Mouse (Mus musculus): Measurements from ENCODE around the gene Tmbim6. TPM values are rescaled to one million over a fixed set of nuclear protein-coding genes. Genes with fewer than 3 reads are reported as not detected.

The Tmbim6 gene
- polyA plus RNA-seq, 1 experiment = 479 TPM

DNA sequence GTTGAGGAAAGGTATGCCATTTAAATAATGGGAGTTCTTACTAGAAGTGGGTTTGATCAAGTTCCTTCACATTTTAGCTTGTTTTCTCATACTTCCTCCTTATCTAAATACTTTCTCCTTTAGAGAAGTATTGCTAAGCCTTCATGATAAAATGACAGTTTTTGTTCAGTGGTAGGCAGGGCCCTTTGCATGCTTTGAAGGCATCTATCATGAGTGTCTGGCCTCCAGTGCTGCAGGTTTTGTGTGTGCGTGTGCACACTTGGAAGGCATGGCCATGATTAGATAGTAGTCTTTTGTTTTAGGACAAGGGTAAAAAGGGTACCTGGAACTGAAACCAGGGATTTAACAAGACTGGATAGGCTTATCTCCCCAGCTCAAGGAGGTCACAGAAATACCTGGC, 3.8 kb downstream of the Tmbim6 start:
- Histone ChIP-seq H3K4me1 (ENCODE audit: control insufficient read depth, insufficient read depth, low read length) (peaks cover 17% of the 10 kb centered on the region), H3K4me3 (ENCODE audit: insufficient read depth, low read length) (no peak overlapping the region), H3K27ac (ENCODE audit: insufficient read depth, low read length) (no peak overlapping the region)
- TF ChIP-seq POLR2A (IDR thresholded peaks at IDR 0.05; ENCODE audit: low read depth, low read length) = no peak
- no peak for TF ChIP-seq CTCF (IDR thresholded peaks at IDR 0.05; ENCODE audit: borderline replicate concordance, insufficient read depth, low read length)

GRCm38 (mm10) chr15:99396875-99397274, 4.2 kb downstream of the Tmbim6 start:
- Histone ChIP-seq H3K4me1 (ENCODE audit: control insufficient read depth, insufficient read depth, low read length) (peaks cover 18% of the 10 kb centered on the region), H3K27ac (ENCODE audit: insufficient read depth, low read length) (no peak overlapping the region), H3K4me3 (ENCODE audit: insufficient read depth, low read length) (no peak overlapping the region)
- TF ChIP-seq POLR2A (IDR thresholded peaks at IDR 0.05; ENCODE audit: low read depth, low read length) = no peak
- no peak for TF ChIP-seq CTCF (IDR thresholded peaks at IDR 0.05; ENCODE audit: borderline replicate concordance, insufficient read depth, low read length)

GRCm38 (mm10) chr15:99397622-99398021, 4.9 kb downstream of the Tmbim6 start:
- Histone ChIP-seq H3K27ac (ENCODE audit: insufficient read depth, low read length) (no peak overlapping the region), H3K4me3 (ENCODE audit: insufficient read depth, low read length) (no peak overlapping the region), H3K4me1 (ENCODE audit: control insufficient read depth, insufficient read depth, low read length) (peaks cover 19% of the 10 kb centered on the region)
- no peak for TF ChIP-seq POLR2A (IDR thresholded peaks at IDR 0.05; ENCODE audit: low read depth, low read length)
- TF ChIP-seq CTCF (IDR thresholded peaks at IDR 0.05; ENCODE audit: borderline replicate concordance, insufficient read depth, low read length) = no peak

- TF ChIP-seq POLR2A (IDR thresholded peaks at IDR 0.05; ENCODE audit: low read depth, low read length) (no peak), CTCF (IDR thresholded peaks at IDR 0.05; ENCODE audit: borderline replicate concordance, insufficient read depth, low read length) (no peak)
- peak overlapping the region; percentile 27; the same call in 1 of the 2 replicates for H3K27ac ChIP-seq (ENCODE audit: insufficient read depth, low read length)
These were observed 7.0 kb downstream of the Tmbim6 start for GRCm38 (mm10) chr15:99399503-99400245.

DNA sequence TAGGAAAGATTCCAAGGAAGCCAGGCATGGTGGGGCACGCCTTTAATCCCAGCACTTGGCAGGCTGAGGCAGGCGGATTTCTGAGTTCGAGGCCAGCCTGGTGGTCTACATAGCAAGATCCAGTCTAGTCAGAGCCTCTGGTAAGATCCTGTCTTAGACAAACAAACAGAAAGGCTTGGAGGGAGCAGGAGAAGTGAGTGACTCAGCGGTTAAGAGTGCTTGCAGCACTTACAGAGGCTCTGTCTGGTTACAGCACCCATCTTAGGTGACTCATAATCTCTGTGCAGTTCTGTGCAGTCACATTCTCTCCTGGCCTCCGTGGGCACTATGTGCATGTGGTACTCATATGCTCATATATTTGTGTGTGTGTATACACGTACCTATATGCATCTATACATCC, 7.9 kb downstream of the Tmbim6 start:
- Histone ChIP-seq H3K27ac (ENCODE audit: insufficient read depth, low read length) (0 out of 2 replicates have a peak overlapping the region, but pooled peaks have one; percentile 27), H3K4me1 (ENCODE audit: control insufficient read depth, insufficient read depth, low read length) (peaks cover 17% of the 10 kb centered on the region)
- TF ChIP-seq CTCF (IDR thresholded peaks at IDR 0.05; ENCODE audit: borderline replicate concordance, insufficient read depth, low read length) (no peak), POLR2A (IDR thresholded peaks at IDR 0.05; ENCODE audit: low read depth, low read length) (no peak)

More at GRCm38 (mm10) chr15:99399503-99400245, 7.0 kb downstream of the Tmbim6 start:
- H3K4me3 ChIP-seq (ENCODE audit: insufficient read depth, low read length) = no peak overlapping the region
- H3K4me1 ChIP-seq (ENCODE audit: control insufficient read depth, insufficient read depth, low read length) = peaks cover 19% of the 10 kb centered on the region

GRCm38 (mm10) chr15:99403159-99403889, 10.6 kb downstream of the Tmbim6 start:
- H3K27ac ChIP-seq (ENCODE audit: insufficient read depth, low read length) = no peak overlapping the region
- no peak overlapping the region for H3K4me3 ChIP-seq (ENCODE audit: insufficient read depth, low read length)
- no peak for TF ChIP-seq CTCF (IDR thresholded peaks at IDR 0.05; ENCODE audit: borderline replicate concordance, insufficient read depth, low read length)
- TF ChIP-seq POLR2A (IDR thresholded peaks at IDR 0.05; ENCODE audit: low read depth, low read length) = no peak
- H3K4me1 ChIP-seq (ENCODE audit: control insufficient read depth, insufficient read depth, low read length) = peaks cover 9% of the 10 kb centered on the region

More for the DNA sequence above, 7.9 kb downstream of the Tmbim6 start:
- H3K4me3 ChIP-seq (ENCODE audit: insufficient read depth, low read length) = no peak overlapping the region

DNA sequence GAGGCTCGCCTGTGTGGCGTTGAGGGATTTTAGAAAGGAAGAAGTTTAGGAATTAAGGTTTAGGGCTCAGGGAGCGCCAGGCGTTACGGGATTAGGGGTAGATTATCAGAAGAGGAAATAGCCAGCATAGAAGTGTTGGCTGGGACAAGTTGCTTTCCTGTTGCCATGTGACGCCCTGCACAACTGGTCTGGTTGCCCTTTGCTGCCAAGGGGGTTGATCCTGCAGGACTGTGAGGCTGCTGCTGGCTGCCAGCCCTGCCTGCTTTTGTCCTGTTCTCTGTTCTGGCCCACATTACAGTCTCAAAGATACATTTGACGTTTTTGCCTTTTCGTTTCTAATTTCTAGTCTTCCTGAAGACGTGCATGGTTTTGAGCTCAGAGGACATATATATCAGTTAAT, 12.5 kb downstream of the Tmbim6 start:
- peaks cover 4% of the 10 kb centered on the region for H3K4me1 ChIP-seq (ENCODE audit: control insufficient read depth, insufficient read depth, low read length)
- H3K27ac ChIP-seq (ENCODE audit: insufficient read depth, low read length) = no peak overlapping the region
- no peak overlapping the region for H3K4me3 ChIP-seq (ENCODE audit: insufficient read depth, low read length)
- no peak for TF ChIP-seq CTCF (IDR thresholded peaks at IDR 0.05; ENCODE audit: borderline replicate concordance, insufficient read depth, low read length)
- no peak for TF ChIP-seq POLR2A (IDR thresholded peaks at IDR 0.05; ENCODE audit: low read depth, low read length)

DNA sequence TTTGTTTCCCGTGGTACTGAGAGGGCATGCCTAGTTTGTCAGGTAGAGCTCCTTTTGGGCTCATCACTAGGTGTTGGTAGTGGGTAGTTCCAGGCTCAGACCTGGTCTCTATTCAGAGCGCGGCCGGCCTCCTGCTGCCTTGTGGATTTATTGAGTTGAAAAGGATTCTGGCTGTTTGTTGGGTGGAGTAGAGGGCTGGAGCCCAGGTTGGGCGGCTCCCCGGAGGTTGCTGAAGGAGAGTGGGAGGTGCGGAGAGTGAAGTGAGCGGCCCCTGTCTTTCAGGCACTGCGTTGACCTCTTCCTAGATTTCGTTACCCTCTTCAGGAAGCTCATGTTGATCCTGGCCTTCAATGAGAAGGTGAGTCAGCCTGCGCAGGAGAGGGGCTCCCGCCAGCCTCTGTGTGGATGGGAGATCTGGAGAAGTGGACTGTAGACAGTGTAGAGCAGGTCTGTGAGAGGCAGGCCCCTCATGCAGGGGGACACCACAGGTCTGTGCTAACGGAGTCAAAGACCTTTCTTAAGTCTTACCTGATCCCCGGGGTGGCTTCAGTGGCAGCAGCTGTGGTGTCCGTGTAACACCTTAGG, 14.4 kb downstream of the Tmbim6 start:
- H3K4me1 ChIP-seq (ENCODE audit: control insufficient read depth, insufficient read depth, low read length) = no peaks in the 10 kb centered on the region; the same call in 1 of the 2 replicates
- no peak overlapping the region for H3K27ac ChIP-seq (ENCODE audit: insufficient read depth, low read length)
- H3K4me3 ChIP-seq (ENCODE audit: insufficient read depth, low read length) = no peak overlapping the region
- TF ChIP-seq POLR2A (IDR thresholded peaks at IDR 0.05; ENCODE audit: low read depth, low read length) (no peak), CTCF (IDR thresholded peaks at IDR 0.05; ENCODE audit: borderline replicate concordance, insufficient read depth, low read length) (no peak)

GRCm38 (mm10) chr15:99408845-99409244, 16.2 kb downstream of the Tmbim6 start:
- H3K27ac ChIP-seq (ENCODE audit: insufficient read depth, low read length) = no peak overlapping the region
- H3K4me1 ChIP-seq (ENCODE audit: control insufficient read depth, insufficient read depth, low read length) = no peaks in the 10 kb centered on the region
- no peak overlapping the region for H3K4me3 ChIP-seq (ENCODE audit: insufficient read depth, low read length)
- no peak for TF ChIP-seq POLR2A (IDR thresholded peaks at IDR 0.05; ENCODE audit: low read depth, low read length)
- no peak for TF ChIP-seq CTCF (IDR thresholded peaks at IDR 0.05; ENCODE audit: borderline replicate concordance, insufficient read depth, low read length)

All from embryonic fibroblast, embryonic 13.5 days (primary cell).